Mouse (Mus musculus) MEL (cell line): ENCODE measurements around the gene Kcnip1. TPM values are rescaled to one million over a fixed set of nuclear protein-coding genes. Genes with fewer than 3 reads are reported as not detected.

Experiments used
- DNase-seq: peaks from one replicate; pipeline ENCODE4 v3.0.0; 2011; ENCODE audit warnings: low read depth, low spot score
- H3K27ac ChIP-seq: 2 replicates; pipeline ENCODE4 v1.5.1; 2012; ENCODE audit warnings: low read depth, mild to moderate bottlenecking, control low read depth, low read length, moderate library complexity; ENCODE audit not compliant: control insufficient read depth
- H3K27me3 ChIP-seq, 2 experiments: fragments of 150-350 bp in 1 of 2; sonication (generic) in 1 of 2; 2 replicates each; pipeline ENCODE4 v1.6.1; 2012; ENCODE audit warnings: low read length in 2 of 2, mild to moderate bottlenecking in 2 of 2, improper control_type of control experiment in 1 of 2, moderate library complexity in 1 of 2; ENCODE audit not compliant: insufficient read depth in 2 of 2, control insufficient read depth in 1 of 2
- H3K36me3 ChIP-seq, 2 experiments: 2 replicates each; pipeline ENCODE4 v1.6.1; 2012 to 2014; ENCODE audit warnings: low read length in 2 of 2, improper control_type of control experiment in 1 of 2, inconsistent platforms in 1 of 2, mild to moderate bottlenecking in 1 of 2; ENCODE audit not compliant: insufficient read depth in 2 of 2, control insufficient read depth in 1 of 2
- H3K4me1 ChIP-seq, 2 experiments: fragments of 150-350 bp in 1 of 2; sonication (generic) in 1 of 2; 2 replicates each; pipeline ENCODE4 v1.6.1; 2012; ENCODE audit warnings: low read length in 2 of 2, improper control_type of control experiment in 1 of 2, mild to moderate bottlenecking in 1 of 2; ENCODE audit not compliant: insufficient read depth in 2 of 2, control insufficient read depth in 1 of 2
- H3K4me3 ChIP-seq, 2 experiments: fragments of 150-350 bp in 1 of 2; sonication (generic) in 1 of 2; 2 replicates each; pipeline ENCODE4 v1.5.1; 2012; ENCODE audit warnings: low read depth in 2 of 2, low read length in 2 of 2, mild to moderate bottlenecking in 2 of 2, moderate library complexity in 2 of 2, control low read depth in 1 of 2, improper control_type of control experiment in 1 of 2; ENCODE audit not compliant: control insufficient read depth in 1 of 2, insufficient read depth in 1 of 2
- H3K79me2 ChIP-seq: 2 replicates; pipeline ENCODE4 v1.6.1; 2012; ENCODE audit warnings: mild to moderate bottlenecking, low read length, moderate library complexity; ENCODE audit not compliant: control insufficient read depth, poor library complexity, insufficient read depth
- H3K9ac ChIP-seq: 2 replicates; pipeline ENCODE4 v1.6.1; 2012; ENCODE audit warnings: low read depth, mild to moderate bottlenecking, control low read depth, low read length, moderate library complexity; ENCODE audit not compliant: control insufficient read depth, poor library complexity, severe bottlenecking
- H3K9me3 ChIP-seq: fragments of 150-350 bp; sonication (generic); replicated peaks from 2 replicates; pipeline ENCODE4 v1.6.1; 2012; ENCODE audit warnings: mild to moderate bottlenecking, low read length, improper control_type of control experiment, moderate library complexity; ENCODE audit not compliant: insufficient read depth
- BHLHE40 ChIP-seq: IDR thresholded peaks from 2 replicates; pipeline ENCODE4 v1.6.1; 2012; ENCODE audit warnings: low read depth, mild to moderate bottlenecking, inconsistent platforms, low read length, improper control_type of control experiment, borderline replicate concordance
- CHD1 ChIP-seq: IDR thresholded peaks from 2 replicates; pipeline ENCODE4 v1.6.1; 2012; ENCODE audit warnings: low read depth, mild to moderate bottlenecking, inconsistent platforms, low read length, improper control_type of control experiment
- CHD2 ChIP-seq: IDR thresholded peaks from 2 replicates; pipeline ENCODE4 v1.6.1; 2011; ENCODE audit warnings: low read length, improper control_type of control experiment
- CTCF ChIP-seq, 3 experiments: IDR thresholded peaks in 2 of 3; conservative IDR thresholded peaks in 1 of 3; 2 replicates each; pipeline ENCODE4 v1.5.1; 2011 to 2012; ENCODE audit warnings: low read length in 3 of 3, low read depth in 2 of 3, mild to moderate bottlenecking in 2 of 3, improper control_type of control experiment in 1 of 3, inconsistent platforms in 1 of 3, mixed read lengths in 1 of 3, moderate library complexity in 1 of 3; ENCODE audit not compliant: control insufficient read depth in 1 of 3, insufficient read depth in 1 of 3, poor library complexity in 1 of 3, severe bottlenecking in 1 of 3
- E2F4 ChIP-seq: IDR thresholded peaks from 2 replicates; pipeline ENCODE4 v1.6.1; 2011; ENCODE audit warnings: low read depth, low read length, improper control_type of control experiment, borderline replicate concordance
- ELF1 ChIP-seq: IDR thresholded peaks from 2 replicates; pipeline ENCODE4 v1.6.1; 2014; ENCODE audit warnings: low read depth, mild to moderate bottlenecking, inconsistent platforms, low read length, improper control_type of control experiment, moderate library complexity
- EP300 ChIP-seq, 2 experiments: IDR thresholded peaks; 2 replicates each; pipeline ENCODE4 v1.6.1; 2011; ENCODE audit warnings: improper control_type of control experiment in 2 of 2, low read length in 2 of 2, low read depth in 1 of 2, mild to moderate bottlenecking in 1 of 2
- ETS1 ChIP-seq: IDR thresholded peaks from 2 replicates; pipeline ENCODE4 v1.6.1; 2012; ENCODE audit warnings: low read depth, mild to moderate bottlenecking, inconsistent platforms, low read length, improper control_type of control experiment, moderate library complexity
- GABPA ChIP-seq: IDR thresholded peaks from 2 replicates; pipeline ENCODE4 v1.6.1; 2012; ENCODE audit warnings: low read depth, mild to moderate bottlenecking, inconsistent platforms, low read length, improper control_type of control experiment, moderate library complexity
- GATA1 ChIP-seq: IDR thresholded peaks from 2 replicates; pipeline ENCODE4 v1.6.1; 2011; ENCODE audit warnings: low read depth, low read length, improper control_type of control experiment
- HCFC1 ChIP-seq: IDR thresholded peaks from 2 replicates; pipeline ENCODE4 v1.6.1; 2012; ENCODE audit warnings: low read depth, mild to moderate bottlenecking, inconsistent platforms, low read length, improper control_type of control experiment, moderate library complexity
- JUND ChIP-seq: IDR thresholded peaks from 2 replicates; pipeline ENCODE4 v1.6.1; 2011; ENCODE audit warnings: low read depth, mild to moderate bottlenecking, improper control_type of control experiment, low read length
- MAFK ChIP-seq: IDR thresholded peaks from 2 replicates; pipeline ENCODE4 v1.6.1; 2011; ENCODE audit warnings: low read depth, mild to moderate bottlenecking, low read length, improper control_type of control experiment, borderline replicate concordance
- MAX ChIP-seq: IDR thresholded peaks from 2 replicates; pipeline ENCODE4 v1.6.1; 2011; ENCODE audit warnings: low read length, improper control_type of control experiment
- MEF2A ChIP-seq: IDR thresholded peaks from 2 replicates; pipeline ENCODE4 v1.6.1; 2014; ENCODE audit warnings: low read depth, mild to moderate bottlenecking, inconsistent platforms, low read length, improper control_type of control experiment; ENCODE audit not compliant: poor library complexity, insufficient replicate concordance, severe bottlenecking; ENCODE audit errors: extremely low read depth
- MYB ChIP-seq: IDR thresholded peaks from 2 replicates; pipeline ENCODE4 v1.6.1; 2011; ENCODE audit warnings: mild to moderate bottlenecking, low read depth, low read length, improper control_type of control experiment
- NELFE ChIP-seq: IDR thresholded peaks from 2 replicates; pipeline ENCODE4 v1.6.1; 2011; ENCODE audit warnings: low read depth, low read length, improper control_type of control experiment
- POLR2A ChIP-seq, 2 experiments: IDR thresholded peaks; 2 replicates each; pipeline ENCODE4 v1.6.1; 2011 to 2012; ENCODE audit warnings: low read length in 2 of 2, mild to moderate bottlenecking in 2 of 2, control low read depth in 1 of 2, improper control_type of control experiment in 1 of 2, low read depth in 1 of 2, moderate library complexity in 1 of 2; ENCODE audit not compliant: control insufficient read depth in 1 of 2, insufficient read depth in 1 of 2, poor library complexity in 1 of 2
- POLR2AphosphoS2 ChIP-seq: IDR thresholded peaks from 2 replicates; pipeline ENCODE4 v1.6.1; 2011; ENCODE audit warnings: low read length, improper control_type of control experiment
- POLR2AphosphoS5 ChIP-seq: IDR thresholded peaks from 2 replicates; pipeline ENCODE4 v1.6.1; 2012; ENCODE audit warnings: low read depth, borderline replicate concordance, mild to moderate bottlenecking, inconsistent platforms, low read length, moderate library complexity, mixed read lengths
- RCOR1 ChIP-seq: IDR thresholded peaks from 2 replicates; pipeline ENCODE4 v1.6.1; 2012; ENCODE audit warnings: low read depth, mild to moderate bottlenecking, inconsistent platforms, low read length, improper control_type of control experiment
- SIN3A ChIP-seq: IDR thresholded peaks from 2 replicates; pipeline ENCODE4 v1.6.1; 2012; ENCODE audit warnings: low read length, improper control_type of control experiment, inconsistent platforms
- SMC3 ChIP-seq: IDR thresholded peaks from 2 replicates; pipeline ENCODE4 v1.6.1; 2011; ENCODE audit warnings: low read depth, low read length, improper control_type of control experiment
- UBTF ChIP-seq: IDR thresholded peaks from 2 replicates; pipeline ENCODE4 v1.6.1; 2012; ENCODE audit warnings: low read depth, mild to moderate bottlenecking, inconsistent platforms, low read length, improper control_type of control experiment, moderate library complexity, borderline replicate concordance; ENCODE audit not compliant: insufficient read depth
- USF1 ChIP-seq: IDR thresholded peaks from 2 replicates; pipeline ENCODE4 v1.6.1; 2014; ENCODE audit warnings: low read depth, mild to moderate bottlenecking, inconsistent platforms, low read length, improper control_type of control experiment, moderate library complexity
- USF2 ChIP-seq, 2 experiments: IDR thresholded peaks; 2 replicates each; pipeline ENCODE4 v1.6.1; 2011 to 2012; ENCODE audit warnings: improper control_type of control experiment in 2 of 2, low read length in 2 of 2, borderline replicate concordance in 1 of 2, inconsistent platforms in 1 of 2, low read depth in 1 of 2, mild to moderate bottlenecking in 1 of 2; ENCODE audit not compliant: insufficient read depth in 1 of 2
- ZC3H11A ChIP-seq: IDR thresholded peaks from 2 replicates; pipeline ENCODE4 v1.6.1; 2012; ENCODE audit warnings: low read depth, mild to moderate bottlenecking, inconsistent platforms, low read length, improper control_type of control experiment
- ZMIZ1 ChIP-seq: IDR thresholded peaks from 2 replicates; pipeline ENCODE4 v1.6.1; 2012; ENCODE audit warnings: low read depth, mild to moderate bottlenecking, inconsistent platforms, low read length, improper control_type of control experiment, moderate library complexity
- polyA plus RNA-seq, 2 experiments: library from polyadenylated mRNA; stranded (reverse) in 1 of 2; unstranded in 1 of 2; fragments of >175 nt in 1 of 2; fragments of >200 nt in 1 of 2; gene quantifications; 2 replicates each; pipeline versions ENCODE4 v1.2.1 to v1.2.4; 2012; ENCODE audit warnings: low replicate concordance in 2 of 2, low read depth in 1 of 2; ENCODE audit not compliant: insufficient read length in 2 of 2, insufficient read depth in 1 of 2, missing spikeins in 1 of 2
- total RNA-seq: library from RNA; depleted of rRNA; stranded (reverse); fragments of 300-350 nt; gene quantifications from 2 replicates; pipeline ENCODE4 v1.2.3, GENCODE M21; 2012

The Kcnip1 gene
- total and polyA plus RNA-seq, 3 experiments = 0.04 to 0.06 TPM; not detected in 1

GRCm38 (mm10) chr11:33607784-33608183, 385.2 kb downstream of the Kcnip1 start:
- H3K4me1 ChIP-seq = no peaks in the 10 kb centered on the region
- DNase-seq = no peak
- no peaks in the 10 kb centered on the region for H3K36me3 ChIP-seq
- H3K4me3 ChIP-seq = no peak overlapping the region
- H3K79me2 ChIP-seq = no peaks in the 10 kb centered on the region
- no peak for TF ChIP-seq MEF2A
- no peak for TF ChIP-seq ZMIZ1
- no peak for TF ChIP-seq GABPA
- TF ChIP-seq MAX = no peak
- no peak for TF ChIP-seq POLR2AphosphoS2
- TF ChIP-seq HCFC1 = no peak
- TF ChIP-seq E2F4 = no peak
- no peak for TF ChIP-seq CHD2
- TF ChIP-seq GATA1 = no peak
- no peak for TF ChIP-seq ELF1
- TF ChIP-seq POLR2AphosphoS5 = no peak
- TF ChIP-seq USF2 (IDR thresholded peaks at IDR 0.05; ENCODE audit: borderline replicate concordance in 1 of 2, insufficient read depth in 1 of 2, low read depth in 1 of 2, low read length in 2 of 2) = no peak
- no peak for TF ChIP-seq CTCF (IDR thresholded peaks at IDR 0.05 in 2 of 3, conservative IDR thresholded peaks at IDR 0.05 in 1 of 3; ENCODE audit: control insufficient read depth in 1 of 3, insufficient read depth in 1 of 3, low read depth in 2 of 3, low read length in 3 of 3, poor library complexity in 1 of 3, severe bottlenecking in 1 of 3)
- TF ChIP-seq MYB = no peak
- H3K9me3 ChIP-seq = no peaks in the 10 kb centered on the region
- no peaks in the 10 kb centered on the region for H3K27me3 ChIP-seq
- no peak overlapping the region for H3K27ac ChIP-seq
- H3K9ac ChIP-seq = no peak overlapping the region

- Histone ChIP-seq H3K9me3 (no peaks in the 10 kb centered on the region), H3K27me3 (0 out of 4 replicates have a peak, but pooled peaks cover 0 to 2% of the 10 kb centered on the region in 2 experiments), H3K4me3 (no peak overlapping the region), H3K9ac (no peak overlapping the region), H3K79me2 (no peaks in the 10 kb centered on the region), H3K27ac (no peak overlapping the region), H3K4me1 (no peaks in the 10 kb centered on the region), H3K36me3 (no peaks in the 10 kb centered on the region)
- TF ChIP-seq MAFK = no peak
- TF ChIP-seq POLR2A (IDR thresholded peaks at IDR 0.05; ENCODE audit: control insufficient read depth in 1 of 2, insufficient read depth in 1 of 2, low read depth in 1 of 2, low read length in 2 of 2, poor library complexity in 1 of 2) = no peak
- TF ChIP-seq ETS1 = no peak
- no peak for TF ChIP-seq ZMIZ1
- no peak for TF ChIP-seq RCOR1
- TF ChIP-seq UBTF = no peak
- no peak for TF ChIP-seq SMC3
- no peak for TF ChIP-seq HCFC1
- no peak for TF ChIP-seq NELFE
- no peak for TF ChIP-seq POLR2AphosphoS2
- TF ChIP-seq BHLHE40 = no peak
- no peak for TF ChIP-seq USF1
- no peak for TF ChIP-seq CHD1
- TF ChIP-seq EP300 (IDR thresholded peaks at IDR 0.05; ENCODE audit: low read depth in 1 of 2, low read length in 2 of 2) = no peak
- no peak for TF ChIP-seq CTCF (IDR thresholded peaks at IDR 0.05 in 2 of 3, conservative IDR thresholded peaks at IDR 0.05 in 1 of 3; ENCODE audit: control insufficient read depth in 1 of 3, insufficient read depth in 1 of 3, low read depth in 2 of 3, low read length in 3 of 3, poor library complexity in 1 of 3, severe bottlenecking in 1 of 3)
- TF ChIP-seq SIN3A = no peak
- no peak for TF ChIP-seq ZC3H11A
- no peak for TF ChIP-seq JUND
- TF ChIP-seq MEF2A = no peak
- no peak for DNase-seq
These were observed 389.8 kb downstream of the Kcnip1 start for GRCm38 (mm10) chr11:33603174-33603573.
